ENCODE assay signal across 9 mouse cellular contexts in genomic region chr4:138537210-138538083, GRCm38 (mm10).
DNase-seq lines count a peak whose midpoint lies in the region; ATAC-seq and TF ChIP-seq lines count a peak whose summit lies in the region.
"Had no signal": no experiment of that assay in that cellular context is flagged by ENCODE, and none has a peak within 500 bp of the region (broad histone marks: within the 10 kb centered on the region; RNA-seq: fewer than 3 reads in every experiment).

No protein-coding gene starts in this region.

- TF ChIP-seq POLR2A in lung, adult 2 months (IDR thresholded peaks at IDR 0.05; ENCODE audit: borderline replicate concordance, extremely low read depth, low read depth, low read length): no peak

- H3K9me3 ChIP-seq in lung, embryonic 16.5 days (ENCODE audit: control insufficient read depth, low read length): peaks cover 2% of the 10 kb centered on the region; the same call in 1 of the 2 replicates
- no peaks in the 10 kb centered on the region for H3K9me3 ChIP-seq in embryonic facial prominence, embryonic 14.5 days (ENCODE audit: control insufficient read depth, low read length)
- H3K9me3 ChIP-seq in kidney, embryonic 16.5 days (ENCODE audit: low read length): peaks cover 9% of the 10 kb centered on the region

- WGBS in lung, embryonic 16.5 days: 19% methylated on average over 10 of the region's 10 CpGs
- WGBS in lung, adult 2 months: 29% methylated on average over 10 of the region's 10 CpGs
- 36% methylated on average over 10 of the region's 10 CpGs for WGBS in embryonic facial prominence, embryonic 14.5 days
- WGBS in kidney, embryonic 16.5 days: 32% methylated on average over 10 of the region's 10 CpGs

- no peak for TF ChIP-seq CTCF in lung, adult 2 months (IDR thresholded peaks at IDR 0.05; ENCODE audit: insufficient read depth, low read length)

- no peak for DNase-seq in lung, adult 2 months
- peak; percentile 64 for DNase-seq in embryonic facial prominence, embryonic 14.5 days (ENCODE audit: low spot score)
- peak; percentile 22 for DNase-seq in lung, postnatal 36 days
- DNase-seq in right cerebral cortex, postnatal 4 days: peak; percentile 82
- DNase-seq in urinary bladder, postnatal 36 days (ENCODE audit: low spot score in 2 of 2): no peak

- no peak overlapping the region for H3K4me2 ChIP-seq in lung, embryonic 16.5 days (ENCODE audit: low read depth, low read length)
- H3K4me2 ChIP-seq in embryonic facial prominence, embryonic 14.5 days (ENCODE audit: low read depth, low read length): no peak overlapping the region
- no peak overlapping the region for H3K4me2 ChIP-seq in kidney, embryonic 16.5 days (replicated peaks; ENCODE audit: low read depth, low read length)

- no peak overlapping the region for H3K9ac ChIP-seq in lung, embryonic 16.5 days (ENCODE audit: low read length)
- no peak overlapping the region for H3K9ac ChIP-seq in embryonic facial prominence, embryonic 14.5 days (ENCODE audit: low read depth, low read length)
- no peak overlapping the region for H3K9ac ChIP-seq in kidney, embryonic 16.5 days (replicated peaks; ENCODE audit: low read length)

- no peak overlapping the region for H3K27ac ChIP-seq in lung, embryonic 16.5 days (ENCODE audit: low read length)
- H3K27ac ChIP-seq in embryonic facial prominence, embryonic 14.5 days (replicated peaks; ENCODE audit: low read depth, low read length): no peak overlapping the region
- H3K27ac ChIP-seq in kidney, embryonic 16.5 days (ENCODE audit: low read length): no peak overlapping the region

- H3K27me3 ChIP-seq in lung, embryonic 16.5 days (ENCODE audit: control insufficient read depth, insufficient read depth, low read depth, low read length): no peaks in the 10 kb centered on the region; the same call in 1 of the 2 replicates
- no peaks in the 10 kb centered on the region for H3K27me3 ChIP-seq in embryonic facial prominence, embryonic 14.5 days (replicated peaks; ENCODE audit: control insufficient read depth, insufficient read depth, low read length)
- no peaks in the 10 kb centered on the region for H3K27me3 ChIP-seq in kidney, embryonic 16.5 days (ENCODE audit: insufficient read depth, low read length)

- H3K4me3 ChIP-seq in lung, embryonic 16.5 days (ENCODE audit: low read length): no peak overlapping the region
- H3K4me3 ChIP-seq in lung, adult 2 months (replicated peaks; ENCODE audit: extremely low read depth, low read depth, low read length): no peak overlapping the region
- H3K4me3 ChIP-seq in embryonic facial prominence, embryonic 14.5 days (ENCODE audit: low read depth, low read length): no peak overlapping the region
- H3K4me3 ChIP-seq in kidney, embryonic 16.5 days (ENCODE audit: low read length): no peak overlapping the region
- H3K4me3 ChIP-seq: megakaryocyte, embryonic 14.5 days had no signal

- H3K4me1 ChIP-seq in lung, embryonic 16.5 days (replicated peaks; ENCODE audit: control insufficient read depth, insufficient read depth, low read length): no peaks in the 10 kb centered on the region
- H3K4me1 ChIP-seq in lung, adult 2 months (ENCODE audit: control insufficient read depth, insufficient read depth, low read length): no peaks in the 10 kb centered on the region
- no peaks in the 10 kb centered on the region for H3K4me1 ChIP-seq in embryonic facial prominence, embryonic 14.5 days (ENCODE audit: control insufficient read depth, insufficient read depth, low read length)
- H3K4me1 ChIP-seq in kidney, embryonic 16.5 days (ENCODE audit: insufficient read depth, low read length): peaks cover 5% of the 10 kb centered on the region; the same call in 1 of the 2 replicates
- H3K4me1 ChIP-seq: megakaryocyte, embryonic 14.5 days had no signal

- H3K36me3 ChIP-seq in lung, embryonic 16.5 days (ENCODE audit: control insufficient read depth, insufficient read depth, low read length): no peaks in the 10 kb centered on the region
- no peaks in the 10 kb centered on the region for H3K36me3 ChIP-seq in embryonic facial prominence, embryonic 14.5 days (ENCODE audit: control insufficient read depth, insufficient read depth, low read length)
- no peaks in the 10 kb centered on the region for H3K36me3 ChIP-seq in kidney, embryonic 16.5 days (ENCODE audit: insufficient read depth, low read length)

- peak; percentile 51; the same call in 1 of the 2 replicates for ATAC-seq in lung, embryonic 16.5 days (ENCODE audit: low read depth)
- ATAC-seq in embryonic facial prominence, embryonic 14.5 days (ENCODE audit: low read depth): peak; percentile 65; the same call in 1 of the 2 replicates
- 0 out of 2 replicates have a peak, but pooled peaks have one; percentile 42 for ATAC-seq in kidney, embryonic 16.5 days (ENCODE audit: low FRiP score, low TSS enrichment)
- ATAC-seq in activated CD4-positive, CD25-positive, alpha-beta regulatory T cell, adult 4 months: no peak

Comparison
In these comparisons a context has a peak if more than half of its experiments do, and no peak if none do; other contexts are left out.
1. DNase-seq: peak in embryonic facial prominence, embryonic 14.5 days (single experiment), lung, postnatal 36 days (single experiment) and right cerebral cortex, postnatal 4 days (single experiment); none in lung, adult 2 months (single experiment) and urinary bladder, postnatal 36 days (0 of 2).